Mouse (Mus musculus) heart, embryonic 13.5 days (tissue): ENCODE results near the gene Acbd7. TPM values are rescaled to one million over a fixed set of nuclear protein-coding genes. Genes with fewer than 3 reads are reported as not detected.

Experiments
- ATAC-seq: fragments of 200-750 bp; cut with Nextera tagmentation; 2 replicates; pipeline ENCODE4 v1.8.0; 2017; ENCODE audit warnings: moderate TSS enrichment; ENCODE audit not compliant: insufficient number of reproducible peaks, low FRiP score, low TSS enrichment; ENCODE audit errors: extremely low read depth
- H3K27ac ChIP-seq: fragments of 300-500 bp; sonication (generic); replicated peaks from 2 replicates; pipeline ENCODE4 v1.5.1; 2015; ENCODE audit warnings: moderate library complexity, mild to moderate bottlenecking, inconsistent platforms
- H3K27me3 ChIP-seq: fragments of 300-500 bp; sonication (generic); replicated peaks from 2 replicates; pipeline ENCODE4 v1.6.1; 2015; ENCODE audit warnings: mild to moderate bottlenecking, inconsistent platforms
- H3K36me3 ChIP-seq: fragments of 300-500 bp; sonication (generic); 2 replicates; pipeline ENCODE4 v1.6.1; 2015; ENCODE audit warnings: mild to moderate bottlenecking, inconsistent platforms
- H3K4me1 ChIP-seq: fragments of 300-500 bp; sonication (generic); 2 replicates; pipeline ENCODE4 v1.6.1; 2015; ENCODE audit warnings: inconsistent platforms
- H3K4me2 ChIP-seq: fragments of 300-500 bp; sonication (generic); 2 replicates; pipeline ENCODE4 v1.6.1; 2015; ENCODE audit warnings: inconsistent platforms, mild to moderate bottlenecking, moderate library complexity
- H3K4me3 ChIP-seq: fragments of 300-500 bp; sonication (generic); 2 replicates; pipeline ENCODE4 v1.5.1; 2015; ENCODE audit warnings: moderate library complexity, mild to moderate bottlenecking, inconsistent platforms
- H3K9ac ChIP-seq: fragments of 300-500 bp; sonication (generic); 2 replicates; pipeline ENCODE4 v1.6.1; 2015; ENCODE audit warnings: inconsistent platforms, mild to moderate bottlenecking, moderate library complexity
- H3K9me3 ChIP-seq: fragments of 300-500 bp; sonication (generic); 2 replicates; pipeline ENCODE4 v1.6.1; 2016; ENCODE audit warnings: inconsistent platforms
- WGBS: fragments of 180-500 bp; shearing (Covaris S2); methylation state at CpG from one replicate; pipeline ENCODE4 v1.1.7; 2015; ENCODE audit warnings: mixed read lengths; 5-methylcytosine and 5-hydroxymethylcytosine counted together
- polyA plus RNA-seq: library from polyadenylated mRNA; unstranded; fragments of >200 nt; fragmentation: Nextera tagmentation; extraction: Ambion mirVana; gene quantifications from 2 replicates; pipeline ENCODE4 v1.2.1, GENCODE M21; 2015

The Acbd7 gene
- polyA plus RNA-seq, result 0.82 and 1.0 TPM in 2 replicates

GRCm38 (mm10) chr2:3335611-3336301, at the start of gene Acbd7:
TSS of gene Acbd7 (plus strand) at chr2:3336168.
- H3K27ac ChIP-seq, result no peak within 1 kb of the TSS
- H3K9ac ChIP-seq, result peak within 1 kb of the TSS; percentile 69
- H3K4me2 ChIP-seq, result peak within 1 kb of the TSS; percentile 82
- no peak for ATAC-seq
- H3K4me3 ChIP-seq, result peak within 1 kb of the TSS; percentile 51
- no peaks in the 10 kb centered on the region for H3K9me3 ChIP-seq
- H3K4me1 ChIP-seq, result peaks cover 24% of the 10 kb centered on the region
- H3K36me3 ChIP-seq, result no peaks in the 10 kb centered on the region
- peaks cover 22% of the 10 kb centered on the region for H3K27me3 ChIP-seq
- 5% methylated on average over 20 of the region's 20 CpGs for WGBS

- peak overlapping the region; percentile 79 for H3K4me2 ChIP-seq
- H3K36me3 ChIP-seq, result no peaks in the 10 kb centered on the region
- no peak for ATAC-seq
- 49% methylated on average over 2 of the region's 2 CpGs for WGBS
- H3K9me3 ChIP-seq, result no peaks in the 10 kb centered on the region
- H3K27me3 ChIP-seq, result no peaks in the 10 kb centered on the region
- peaks cover 25% of the 10 kb centered on the region for H3K4me1 ChIP-seq
- no peak overlapping the region for H3K27ac ChIP-seq
- peak overlapping the region; percentile 92 for H3K4me3 ChIP-seq
- H3K9ac ChIP-seq, result no peak overlapping the region
Measured at GRCm38 (mm10) chr2:3286243-3286642, 49.7 kb upstream of the Acbd7 start.

- ATAC-seq, result no peak
- peaks cover 21% of the 10 kb centered on the region for H3K4me1 ChIP-seq
- no peak overlapping the region for H3K4me3 ChIP-seq
- no peaks in the 10 kb centered on the region for H3K9me3 ChIP-seq
- H3K4me2 ChIP-seq, result no peak overlapping the region
- WGBS, result 76% methylated on average over 1 of the region's 1 CpGs
- no peaks in the 10 kb centered on the region for H3K36me3 ChIP-seq
- no peak overlapping the region for H3K27ac ChIP-seq
- no peak overlapping the region for H3K9ac ChIP-seq
- H3K27me3 ChIP-seq, result no peaks in the 10 kb centered on the region
Measured at GRCm38 (mm10) chr2:3289581-3289980, 46.4 kb upstream of the Acbd7 start.

GRCm38 (mm10) chr2:3292170-3292569, 43.8 kb upstream of the Acbd7 start:
- no peak overlapping the region for H3K27ac ChIP-seq
- H3K36me3 ChIP-seq, result no peaks in the 10 kb centered on the region
- no peaks in the 10 kb centered on the region for H3K9me3 ChIP-seq
- no peak overlapping the region for H3K4me2 ChIP-seq
- no peak overlapping the region for H3K4me3 ChIP-seq
- ATAC-seq, result no peak
- no peak overlapping the region for H3K9ac ChIP-seq
- no peaks in the 10 kb centered on the region for H3K27me3 ChIP-seq
- WGBS, result 64% methylated on average over 1 of the region's 1 CpGs
- peaks cover 6% of the 10 kb centered on the region; the same call in 1 of the 2 replicates for H3K4me1 ChIP-seq

GRCm38 (mm10) chr2:3295826-3296225, 40.1 kb upstream of the Acbd7 start:
- no peak overlapping the region for H3K27ac ChIP-seq
- peaks cover 11% of the 10 kb centered on the region for H3K4me1 ChIP-seq
- ATAC-seq, result no peak
- no peaks in the 10 kb centered on the region for H3K36me3 ChIP-seq
- whole genome bisulfite sequencing, result 92% methylated on average over 7 of the region's 7 CpGs
- H3K9me3 ChIP-seq, result no peaks in the 10 kb centered on the region
- no peaks in the 10 kb centered on the region for H3K27me3 ChIP-seq
- H3K4me3 ChIP-seq, result no peak overlapping the region
- H3K9ac ChIP-seq, result no peak overlapping the region
- H3K4me2 ChIP-seq, result no peak overlapping the region

GRCm38 (mm10) chr2:3305426-3306025, 30.4 kb upstream of the Acbd7 start:
- H3K4me1 ChIP-seq, result no peaks in the 10 kb centered on the region
- H3K4me2 ChIP-seq, result no peak overlapping the region
- H3K27me3 ChIP-seq, result no peaks in the 10 kb centered on the region
- H3K4me3 ChIP-seq, result no peak overlapping the region
- no peaks in the 10 kb centered on the region for H3K9me3 ChIP-seq
- H3K27ac ChIP-seq, result no peak overlapping the region
- ATAC-seq, result no peak
- 82% methylated on average over 3 of the region's 3 CpGs for WGBS
- no peak overlapping the region for H3K9ac ChIP-seq
- peaks cover 35% of the 10 kb centered on the region for H3K36me3 ChIP-seq

- Histone ChIP-seq H3K9ac (no peak overlapping the region), H3K27me3 (no peaks in the 10 kb centered on the region), H3K27ac (no peak overlapping the region), H3K4me3 (no peak overlapping the region), H3K4me1 (0 out of 2 replicates have a peak, but pooled peaks cover 3% of the 10 kb centered on the region), H3K36me3 (peaks cover 91% of the 10 kb centered on the region), H3K4me2 (no peak overlapping the region), H3K9me3 (no peaks in the 10 kb centered on the region)
- ATAC-seq, result no peak
- 76% methylated on average over 2 of the region's 2 CpGs for whole genome bisulfite sequencing
Measured at GRCm38 (mm10) chr2:3323132-3323531, 12.8 kb upstream of the Acbd7 start.

GRCm38 (mm10) chr2:3324381-3325130, 11.4 kb upstream of the Acbd7 start:
- H3K27ac ChIP-seq, result no peak overlapping the region
- WGBS, result 89% methylated on average over 7 of the region's 7 CpGs
- ATAC-seq, result no peak
- no peaks in the 10 kb centered on the region for H3K27me3 ChIP-seq
- H3K4me2 ChIP-seq, result no peak overlapping the region
- no peaks in the 10 kb centered on the region for H3K9me3 ChIP-seq
- no peak overlapping the region for H3K4me3 ChIP-seq
- no peak overlapping the region for H3K9ac ChIP-seq
- H3K4me1 ChIP-seq, result 0 out of 2 replicates have a peak, but pooled peaks cover 3% of the 10 kb centered on the region
- peaks cover 91% of the 10 kb centered on the region for H3K36me3 ChIP-seq

GRCm38 (mm10) chr2:3326547-3326946, 9.4 kb upstream of the Acbd7 start:
- no peaks in the 10 kb centered on the region for H3K9me3 ChIP-seq
- no peak overlapping the region for H3K4me3 ChIP-seq
- H3K9ac ChIP-seq, result no peak overlapping the region
- no peak overlapping the region for H3K4me2 ChIP-seq
- 52% methylated on average over 1 of the region's 1 CpGs for WGBS
- peaks cover 83% of the 10 kb centered on the region for H3K36me3 ChIP-seq
- no peaks in the 10 kb centered on the region for H3K27me3 ChIP-seq
- H3K4me1 ChIP-seq, result peaks cover 12% of the 10 kb centered on the region
- ATAC-seq, result no peak
- H3K27ac ChIP-seq, result no peak overlapping the region

GRCm38 (mm10) chr2:3327351-3327750, 8.6 kb upstream of the Acbd7 start:
- Histone ChIP-seq H3K4me2 (no peak overlapping the region), H3K9me3 (no peaks in the 10 kb centered on the region), H3K27me3 (no peaks in the 10 kb centered on the region), H3K4me1 (peaks cover 15% of the 10 kb centered on the region), H3K4me3 (no peak overlapping the region), H3K36me3 (peaks cover 76% of the 10 kb centered on the region), H3K27ac (no peak overlapping the region), H3K9ac (no peak overlapping the region)
- ATAC-seq, result no peak
- 17% methylated on average over 1 of the region's 1 CpGs for WGBS

GRCm38 (mm10) chr2:3331071-3331703, 4.8 kb upstream of the Acbd7 start:
- peaks cover 26% of the 10 kb centered on the region for H3K4me1 ChIP-seq
- H3K4me2 ChIP-seq, result peak overlapping the region; percentile 87
- peak overlapping the region; percentile 80 for H3K4me3 ChIP-seq
- peak overlapping the region; percentile 87 for H3K9ac ChIP-seq
- H3K27ac ChIP-seq, result 0 out of 2 replicates have a peak overlapping the region, but pooled peaks have one; percentile 78
- peaks cover 7% of the 10 kb centered on the region for H3K27me3 ChIP-seq
- no peak for ATAC-seq
- H3K9me3 ChIP-seq, result no peaks in the 10 kb centered on the region
- 71% methylated on average over 5 of the region's 5 CpGs for WGBS
- H3K36me3 ChIP-seq, result peaks cover 40% of the 10 kb centered on the region
